Mouse (Mus musculus): ENCODE measurements at regions not wholly inside any gene's neighbourhood (a gene's known extent, or its start where the extent isn't known, plus 50 kb on each side); places are given as distances from the start of the nearest gene placed in this dataset.

GRCm38 (mm10) chrX:156598070-156598469 is 817.0 kb downstream of the Phex start:
- no peak for DNase-seq (ENCODE audit: low spot score in 2 of 2)

- DNase-seq (ENCODE audit: low spot score in 2 of 2): peak; percentile 2 to 5
Measured at GRCm38 (mm10) chrX:156594735-156595134, 820.4 kb downstream of the Phex start.
